Comparison of ENCODE assay signal across 15 mouse cellular contexts in genomic region chr13:51755584-51755983, GRCm38 (mm10). TPM values are rescaled to one million over a fixed set of nuclear protein-coding genes. Genes with fewer than 3 reads are reported as not detected.
DNase-seq lines count a peak whose midpoint lies in the region; ATAC-seq lines count a peak whose summit lies in the region.
"Had no signal": no experiment of that assay in that cellular context is flagged by ENCODE, and none has a peak within 500 bp of the region (broad histone marks: within the 10 kb centered on the region; RNA-seq: fewer than 3 reads in every experiment).

No protein-coding gene starts in this region.

- intact Hi-C loops in heart, postnatal 14 days (cut with DNase I), result no loop called here

- peaks cover 78% of the 10 kb centered on the region for H3K4me1 ChIP-seq in heart, embryonic 10.5 days
- peaks cover 98% of the 10 kb centered on the region for H3K4me1 ChIP-seq in megakaryocyte, embryonic 14.5 days
- H3K4me1 ChIP-seq in embryonic facial prominence, embryonic 15.5 days, result peaks cover 76% of the 10 kb centered on the region
- peaks cover 26% of the 10 kb centered on the region; the same call in 1 of the 2 replicates for H3K4me1 ChIP-seq in stomach, embryonic 15.5 days

- H3K27me3 ChIP-seq in heart, embryonic 10.5 days (ENCODE audit: insufficient read depth, poor library complexity, severe bottlenecking), result no peaks in the 10 kb centered on the region
- H3K27me3 ChIP-seq in megakaryocyte, embryonic 14.5 days (replicated peaks), result no peaks in the 10 kb centered on the region
- no peaks in the 10 kb centered on the region for H3K27me3 ChIP-seq in embryonic facial prominence, embryonic 15.5 days
- no peaks in the 10 kb centered on the region for H3K27me3 ChIP-seq in stomach, embryonic 15.5 days (replicated peaks)
- H3K27me3 ChIP-seq: limb, embryonic 13.5 days; midbrain, embryonic 13.5 days had no signal

- H3K9ac ChIP-seq in embryonic facial prominence, embryonic 15.5 days, result no peak overlapping the region
- no peak overlapping the region for H3K9ac ChIP-seq in stomach, embryonic 15.5 days
- H3K9ac ChIP-seq: limb, embryonic 13.5 days; midbrain, embryonic 13.5 days had no signal

- H3K36me3 ChIP-seq in heart, embryonic 10.5 days, result no peaks in the 10 kb centered on the region
- H3K36me3 ChIP-seq in megakaryocyte, embryonic 14.5 days (replicated peaks; ENCODE audit: low read length), result peaks cover 78% of the 10 kb centered on the region
- no peaks in the 10 kb centered on the region for H3K36me3 ChIP-seq in embryonic facial prominence, embryonic 15.5 days
- H3K36me3 ChIP-seq in stomach, embryonic 15.5 days, result no peaks in the 10 kb centered on the region
- H3K36me3 ChIP-seq: limb, embryonic 13.5 days; midbrain, embryonic 13.5 days had no signal

- peak overlapping the region; percentile 45; the same call in 1 of the 2 replicates for H3K27ac ChIP-seq in heart, embryonic 10.5 days
- peak overlapping the region; percentile 83 for H3K27ac ChIP-seq in embryonic facial prominence, embryonic 15.5 days (replicated peaks)
- peak overlapping the region; percentile 88 for H3K27ac ChIP-seq in stomach, embryonic 15.5 days
- H3K27ac ChIP-seq: limb, embryonic 13.5 days; midbrain, embryonic 13.5 days had no signal

- no peak for DNase-seq in heart, embryonic 10.5 days (ENCODE audit: low spot score)
- DNase-seq in heart, postnatal 14 days, result no peak
- DNase-seq in kidney, adult 11 months, result no peak
- no peak for DNase-seq in cerebellum, adult 11 months
- DNase-seq: B cell, adult 2 months; cerebellum, postnatal 10 days; kidney, postnatal 10 days; thymus, adult 18-20 months had no signal

- no peak overlapping the region for H3K4me3 ChIP-seq in heart, embryonic 10.5 days
- H3K4me3 ChIP-seq in megakaryocyte, embryonic 14.5 days (replicated peaks), result peak overlapping the region; percentile 89
- no peak overlapping the region for H3K4me3 ChIP-seq in embryonic facial prominence, embryonic 15.5 days (replicated peaks)
- H3K4me3 ChIP-seq in stomach, embryonic 15.5 days (replicated peaks), result no peak overlapping the region
- H3K4me3 ChIP-seq: limb, embryonic 13.5 days; midbrain, embryonic 13.5 days had no signal

- 70% methylated on average over 7 of the region's 7 CpGs for WGBS in heart, embryonic 10.5 days
- WGBS in embryonic facial prominence, embryonic 15.5 days, result 58% methylated on average over 7 of the region's 7 CpGs
- 73% methylated on average over 7 of the region's 7 CpGs for WGBS in stomach, embryonic 15.5 days

- H3K4me2 ChIP-seq in embryonic facial prominence, embryonic 15.5 days (replicated peaks), result no peak overlapping the region
- H3K4me2 ChIP-seq in stomach, embryonic 15.5 days, result no peak overlapping the region
- H3K4me2 ChIP-seq: limb, embryonic 13.5 days; midbrain, embryonic 13.5 days had no signal

- no peak for ATAC-seq in megakaryocyte, adult 5-6 weeks (ENCODE audit: poor library complexity, severe bottlenecking)
- ATAC-seq in embryonic facial prominence, embryonic 15.5 days (ENCODE audit: insufficient number of reproducible peaks, low FRiP score, low TSS enrichment, low read depth), result no peak
- no peak for ATAC-seq in stomach, embryonic 15.5 days (ENCODE audit: insufficient read depth, low FRiP score, low read depth)
- ATAC-seq: lung, postnatal 0 days; midbrain, embryonic 13.5 days had no signal

- H3K9me3 ChIP-seq in heart, embryonic 10.5 days, result no peaks in the 10 kb centered on the region
- H3K9me3 ChIP-seq in megakaryocyte, embryonic 14.5 days, result no peaks in the 10 kb centered on the region
- no peaks in the 10 kb centered on the region for H3K9me3 ChIP-seq in embryonic facial prominence, embryonic 15.5 days (replicated peaks)
- H3K9me3 ChIP-seq in stomach, embryonic 15.5 days, result no peaks in the 10 kb centered on the region
- H3K9me3 ChIP-seq: limb, embryonic 13.5 days; midbrain, embryonic 13.5 days had no signal

RNA-seq across cellular contexts. Expression of gene Sema4d, which starts 38.0 kb away (rescaled TPM):
- polyA plus RNA-seq in heart, embryonic 10.5 days (2016; fragmentation: Nextera tagmentation; extraction: Ambion mirVana), result 8.7 and 13.1 TPM in 2 replicates
- 10 to 100 TPM; 78.3 to 78.4 TPM for total RNA-seq in heart, postnatal 14 days (2021)
- polyA plus RNA-seq in megakaryocyte, embryonic 14.5 days (2012; ENCODE audit: insufficient read depth, low replicate concordance), result 55.2 and 58.6 TPM in 2 replicates
- total RNA-seq in megakaryocyte, adult 5-6 weeks (2015), result 99.8 and 110 TPM in 2 replicates
- total RNA-seq in megakaryocyte, adult 5-6 weeks (2017), result 54.1 and 66.6 TPM in 2 replicates
- polyA plus RNA-seq in embryonic facial prominence, embryonic 15.5 days (2015; fragmentation: Nextera tagmentation; extraction: Ambion mirVana), result 9.4 and 11.1 TPM in 2 replicates
- polyA plus RNA-seq in stomach, embryonic 15.5 days (2015; fragmentation: Nextera tagmentation; extraction: Ambion mirVana), result 8.4 and 10.2 TPM in 2 replicates
